Mouse (Mus musculus): Measurements from ENCODE around the gene Fam166a. TPM values are rescaled to one million over a fixed set of nuclear protein-coding genes. Genes with fewer than 3 reads are reported as not detected.

Fam166a gene
- polyA plus RNA-seq, 1 experiment from 2014 or later, result 0.93 TPM

GRCm38 (mm10) chr2:25180478-25180903 lies 38.1 kb upstream of the Fam166a start, which contains the start of gene Nrarp:
Nrarp (plus strand) TSS chr2:25180758.
- Histone ChIP-seq H3K4me2 (ENCODE audit: low read length) (peak within 1 kb of the TSS; percentile 95), H3K4me1 (ENCODE audit: control insufficient read depth in 2 of 2, insufficient read depth in 2 of 2, low read length in 2 of 2) (peaks cover 31 to 36% of the 10 kb centered on the region in 2 experiments), H3K9me3 (ENCODE audit: control insufficient read depth, low read length) (no peaks in the 10 kb centered on the region), H3K27me3 (ENCODE audit: control insufficient read depth, insufficient read depth, low read length) (peaks cover 51% of the 10 kb centered on the region), H3K9ac (ENCODE audit: low read length) (peak within 1 kb of the TSS; percentile 82), H3K36me3 (ENCODE audit: control insufficient read depth, insufficient read depth, low read length) (no peaks in the 10 kb centered on the region; the same call in 1 of the 2 replicates), H3K27ac (replicated peaks in 1 of 2; ENCODE audit: control insufficient read depth in 1 of 2, insufficient read depth in 1 of 2, low read depth in 2 of 2, low read length in 2 of 2) (peak within 1 kb of the TSS; percentile 20 to 82), H3K4me3 (ENCODE audit: control insufficient read depth in 1 of 2, insufficient read depth in 1 of 2, low read depth in 1 of 2, low read length in 2 of 2) (peak within 1 kb of the TSS; percentile 54 to 64)
- peak; percentile 88 for ATAC-seq (ENCODE audit: insufficient number of reproducible peaks, insufficient read depth, low FRiP score, low read depth)
- WGBS, result 0% methylated on average over 35 of the region's 35 CpGs

DNA sequence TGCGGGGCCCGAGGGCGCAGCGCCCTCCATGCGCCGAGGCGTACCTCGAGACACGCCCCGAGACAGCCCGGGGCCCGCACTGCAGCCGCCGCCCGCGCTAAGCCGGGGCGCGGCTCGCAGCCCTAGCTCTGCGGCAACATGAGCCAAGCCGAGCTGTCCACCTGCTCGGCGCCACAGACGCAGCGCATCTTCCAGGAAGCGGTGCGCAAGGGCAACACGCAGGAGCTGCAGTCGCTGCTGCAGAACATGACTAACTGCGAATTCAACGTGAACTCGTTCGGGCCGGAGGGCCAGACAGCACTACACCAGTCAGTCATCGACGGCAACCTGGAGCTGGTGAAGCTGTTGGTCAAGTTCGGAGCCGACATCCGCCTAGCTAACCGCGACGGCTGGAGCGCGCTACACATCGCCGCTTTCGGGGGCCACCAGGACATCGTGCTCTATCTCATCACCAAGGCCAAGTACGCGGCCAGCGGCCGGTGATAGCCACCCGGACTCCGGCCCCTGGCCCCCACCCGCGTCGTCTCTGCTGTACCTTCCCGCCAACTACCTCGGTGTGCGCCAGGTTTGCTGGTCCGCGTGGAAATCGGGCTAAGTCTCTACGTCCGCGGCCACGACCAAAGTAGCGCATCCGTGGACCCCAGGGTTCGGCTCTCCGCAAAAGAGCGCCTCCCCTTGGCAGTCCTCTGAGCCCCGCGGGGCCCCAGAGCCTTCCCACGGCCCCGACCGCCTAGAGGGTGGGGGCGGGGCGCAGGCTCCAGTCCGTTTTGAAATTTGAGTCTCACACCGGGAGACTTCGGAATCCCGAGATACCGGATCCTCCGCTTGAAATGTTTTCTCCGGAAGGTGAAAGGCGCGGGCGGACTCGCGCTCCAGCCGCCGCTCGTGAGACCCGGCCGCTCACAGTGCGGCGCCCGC lies 37.3 kb upstream of the Fam166a start:
- Histone ChIP-seq H3K4me3 (ENCODE audit: control insufficient read depth in 1 of 2, insufficient read depth in 1 of 2, low read depth in 1 of 2, low read length in 2 of 2) (peak overlapping the region; percentile 54 to 64), H3K27ac (replicated peaks in 1 of 2; ENCODE audit: control insufficient read depth in 1 of 2, insufficient read depth in 1 of 2, low read depth in 2 of 2, low read length in 2 of 2) (peak overlapping the region; percentile 20 to 82), H3K36me3 (ENCODE audit: control insufficient read depth, insufficient read depth, low read length) (no peaks in the 10 kb centered on the region; the same call in 1 of the 2 replicates), H3K9me3 (ENCODE audit: control insufficient read depth, low read length) (no peaks in the 10 kb centered on the region), H3K27me3 (ENCODE audit: control insufficient read depth, insufficient read depth, low read length) (peaks cover 47% of the 10 kb centered on the region), H3K4me1 (ENCODE audit: control insufficient read depth in 2 of 2, insufficient read depth in 2 of 2, low read length in 2 of 2) (peaks cover 31 to 38% of the 10 kb centered on the region in 2 experiments), H3K4me2 (ENCODE audit: low read length) (peak overlapping the region; percentile 95), H3K9ac (ENCODE audit: low read length) (peak overlapping the region; percentile 82)
- under 1% methylated on average over 100 of the region's 100 CpGs for WGBS
- peak; percentile 46; the same call in 1 of the 2 replicates for ATAC-seq (ENCODE audit: insufficient number of reproducible peaks, insufficient read depth, low FRiP score, low read depth)

DNA sequence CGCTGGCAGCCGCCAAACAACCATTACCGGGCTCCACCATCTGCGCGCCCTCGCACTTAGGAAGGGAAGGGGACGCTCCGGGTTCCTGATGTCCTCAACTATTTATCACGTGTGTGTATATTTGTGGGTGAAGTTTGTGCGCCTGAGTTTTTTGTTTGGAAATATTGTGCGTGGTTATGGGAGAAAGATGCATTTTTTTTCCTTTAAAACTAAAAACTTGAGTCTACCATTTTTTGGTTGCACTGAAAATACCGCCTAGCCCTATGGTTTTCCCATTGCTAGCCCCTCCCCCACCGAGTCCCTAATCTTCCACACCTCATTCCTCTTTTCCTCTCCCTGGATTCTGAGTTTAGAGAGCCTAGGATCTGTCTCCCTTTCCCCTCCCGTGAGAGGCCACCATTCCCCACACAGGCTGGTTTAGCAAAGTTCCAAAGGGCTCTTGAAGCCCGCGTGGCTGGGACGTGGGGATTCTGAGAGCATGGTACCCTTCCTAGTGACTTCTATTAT lies 36.6 kb upstream of the Fam166a start:
- peak overlapping the region; percentile 95 for H3K4me2 ChIP-seq (ENCODE audit: low read length)
- no peak for ATAC-seq (ENCODE audit: insufficient number of reproducible peaks, insufficient read depth, low FRiP score, low read depth)
- H3K9ac ChIP-seq (ENCODE audit: low read length), result peak overlapping the region; percentile 82
- peak overlapping the region; percentile 54 to 64 for H3K4me3 ChIP-seq (ENCODE audit: control insufficient read depth in 1 of 2, insufficient read depth in 1 of 2, low read depth in 1 of 2, low read length in 2 of 2)
- peaks cover 24 to 31% of the 10 kb centered on the region in 2 experiments for H3K4me1 ChIP-seq (ENCODE audit: control insufficient read depth in 2 of 2, insufficient read depth in 2 of 2, low read length in 2 of 2)
- H3K27me3 ChIP-seq (ENCODE audit: control insufficient read depth, insufficient read depth, low read length), result peaks cover 47% of the 10 kb centered on the region
- peak overlapping the region in 1 of 2 experiments; percentile 82; a peak in 2 of 4 replicates for H3K27ac ChIP-seq (replicated peaks in 1 of 2; ENCODE audit: control insufficient read depth in 1 of 2, insufficient read depth in 1 of 2, low read depth in 2 of 2, low read length in 2 of 2)
- H3K36me3 ChIP-seq (ENCODE audit: control insufficient read depth, insufficient read depth, low read length), result no peaks in the 10 kb centered on the region; the same call in 1 of the 2 replicates
- no peaks in the 10 kb centered on the region for H3K9me3 ChIP-seq (ENCODE audit: control insufficient read depth, low read length)
- WGBS, result under 1% methylated on average over 17 of the region's 17 CpGs

- Histone ChIP-seq H3K27ac (replicated peaks in 1 of 2; ENCODE audit: control insufficient read depth in 1 of 2, insufficient read depth in 1 of 2, low read depth in 2 of 2, low read length in 2 of 2) (no peak overlapping the region), H3K4me1 (ENCODE audit: control insufficient read depth in 2 of 2, insufficient read depth in 2 of 2, low read length in 2 of 2) (peaks cover 19 to 24% of the 10 kb centered on the region in 2 experiments)
- 31% methylated on average over 6 of the region's 6 CpGs for WGBS
These were observed 35.9 kb upstream of the Fam166a start for GRCm38 (mm10) chr2:25182664-25183063.

GRCm38 (mm10) chr2:25183336-25183735 lies 35.2 kb upstream of the Fam166a start:
- H3K9ac ChIP-seq (ENCODE audit: low read length), result 0 out of 2 replicates have a peak overlapping the region, but pooled peaks have one; percentile 23
- WGBS, result 64% methylated on average over 2 of the region's 2 CpGs
- H3K4me3 ChIP-seq (ENCODE audit: control insufficient read depth in 1 of 2, insufficient read depth in 1 of 2, low read depth in 1 of 2, low read length in 2 of 2), result no peak overlapping the region; a peak in 1 of 4 replicates
- H3K9me3 ChIP-seq (ENCODE audit: control insufficient read depth, low read length), result no peaks in the 10 kb centered on the region
- no peak overlapping the region for H3K27ac ChIP-seq (replicated peaks in 1 of 2; ENCODE audit: control insufficient read depth in 1 of 2, insufficient read depth in 1 of 2, low read depth in 2 of 2, low read length in 2 of 2)
- H3K36me3 ChIP-seq (ENCODE audit: control insufficient read depth, insufficient read depth, low read length), result no peaks in the 10 kb centered on the region; the same call in 1 of the 2 replicates
- H3K27me3 ChIP-seq (ENCODE audit: control insufficient read depth, insufficient read depth, low read length), result peaks cover 42% of the 10 kb centered on the region
- H3K4me2 ChIP-seq (ENCODE audit: low read length), result peak overlapping the region; percentile 95
- H3K4me1 ChIP-seq (ENCODE audit: control insufficient read depth in 2 of 2, insufficient read depth in 2 of 2, low read length in 2 of 2), result peaks cover 12 to 17% of the 10 kb centered on the region in 2 experiments; a peak in 3 of 4 replicates
- ATAC-seq (ENCODE audit: insufficient number of reproducible peaks, insufficient read depth, low FRiP score, low read depth), result no peak

More at GRCm38 (mm10) chr2:25182664-25183063, 35.9 kb upstream of the Fam166a start:
- H3K9ac ChIP-seq (ENCODE audit: low read length), result peak overlapping the region; percentile 82; the same call in 1 of the 2 replicates
- peak overlapping the region; percentile 95 for H3K4me2 ChIP-seq (ENCODE audit: low read length)
- peak overlapping the region; percentile 17 to 64 for H3K4me3 ChIP-seq (ENCODE audit: control insufficient read depth in 1 of 2, insufficient read depth in 1 of 2, low read depth in 1 of 2, low read length in 2 of 2)
- H3K36me3 ChIP-seq (ENCODE audit: control insufficient read depth, insufficient read depth, low read length), result no peaks in the 10 kb centered on the region; the same call in 1 of the 2 replicates
- ATAC-seq (ENCODE audit: insufficient number of reproducible peaks, insufficient read depth, low FRiP score, low read depth), result no peak
- no peaks in the 10 kb centered on the region for H3K9me3 ChIP-seq (ENCODE audit: control insufficient read depth, low read length)
- H3K27me3 ChIP-seq (ENCODE audit: control insufficient read depth, insufficient read depth, low read length), result peaks cover 47% of the 10 kb centered on the region

DNA sequence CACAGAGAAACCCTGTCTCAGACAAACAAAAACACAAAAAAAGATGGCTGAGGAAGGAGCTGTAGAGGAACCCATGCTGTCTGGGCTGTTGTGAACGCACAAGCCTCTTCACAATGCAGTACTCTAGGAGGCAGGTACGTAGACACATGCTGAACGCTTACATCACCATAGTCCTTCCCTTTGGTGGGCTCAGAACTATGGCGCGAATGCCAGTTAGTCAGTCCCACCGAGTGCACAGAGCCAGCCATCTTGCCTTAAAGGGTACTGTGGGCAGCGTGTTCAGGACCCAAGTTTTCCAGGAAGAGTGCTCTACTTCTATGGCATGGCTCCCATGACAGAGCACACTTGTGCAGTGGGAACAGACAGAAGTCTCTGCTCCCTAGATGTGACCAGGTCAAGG lies 34.0 kb upstream of the Fam166a start:
- peaks cover 33% of the 10 kb centered on the region for H3K27me3 ChIP-seq (ENCODE audit: control insufficient read depth, insufficient read depth, low read length)
- WGBS, result 91% methylated on average over 7 of the region's 7 CpGs

More for the DNA sequence above, 34.0 kb upstream of the Fam166a start:
- Histone ChIP-seq H3K36me3 (ENCODE audit: control insufficient read depth, insufficient read depth, low read length) (no peaks in the 10 kb centered on the region; the same call in 1 of the 2 replicates), H3K27ac (replicated peaks in 1 of 2; ENCODE audit: control insufficient read depth in 1 of 2, insufficient read depth in 1 of 2, low read depth in 2 of 2, low read length in 2 of 2) (no peak overlapping the region), H3K4me3 (ENCODE audit: control insufficient read depth in 1 of 2, insufficient read depth in 1 of 2, low read depth in 1 of 2, low read length in 2 of 2) (no peak overlapping the region), H3K9me3 (ENCODE audit: control insufficient read depth, low read length) (no peaks in the 10 kb centered on the region), H3K4me2 (ENCODE audit: low read length) (no peak overlapping the region), H3K4me1 (ENCODE audit: control insufficient read depth in 2 of 2, insufficient read depth in 2 of 2, low read length in 2 of 2) (peaks cover 6 to 12% of the 10 kb centered on the region in 2 experiments; a peak in 2 of 4 replicates), H3K9ac (ENCODE audit: low read length) (no peak overlapping the region)
- no peak for ATAC-seq (ENCODE audit: insufficient number of reproducible peaks, insufficient read depth, low FRiP score, low read depth)
